Mouse (Mus musculus) embryonic facial prominence, embryonic 14.5 days (tissue): ENCODE data around the gene Mog. TPM values are rescaled to one million over a fixed set of nuclear protein-coding genes. Genes with fewer than 3 reads are reported as not detected.
"Not testable (repeated sequence)": the region's sequence is repeated elsewhere in the genome, so short reads cannot be mapped to it uniquely, and the experiment has no call there.

ENCODE experiments used
- ATAC-seq: fragments of 200-750 bp; cut with Nextera tagmentation; 2 replicates; pipeline ENCODE4 v1.8.0; 2017; ENCODE audit warnings: low read depth, moderate number of reproducible peaks, moderate TSS enrichment
- DNase-seq: peaks from one replicate; pipeline ENCODE4 v3.0.0-alpha.2; 2015; ENCODE audit warnings: low spot score
- H3K27ac ChIP-seq: fragments of 300-500 bp; sonication (generic); replicated peaks from 2 replicates; pipeline ENCODE4 v1.5.1; 2014; ENCODE audit warnings: low read depth, mild to moderate bottlenecking, low read length, moderate library complexity
- H3K27me3 ChIP-seq: fragments of 300-500 bp; sonication (generic); replicated peaks from 2 replicates; pipeline ENCODE4 v1.6.1; 2014; ENCODE audit warnings: low read length; ENCODE audit not compliant: control insufficient read depth, insufficient read depth
- H3K36me3 ChIP-seq: fragments of 300-500 bp; sonication (generic); 2 replicates; pipeline ENCODE4 v1.6.1; 2014; ENCODE audit warnings: low read length, mixed read lengths; ENCODE audit not compliant: control insufficient read depth, insufficient read depth
- H3K4me1 ChIP-seq: fragments of 300-500 bp; sonication (generic); 2 replicates; pipeline ENCODE4 v1.6.1; 2014; ENCODE audit warnings: antibody characterized with exemption, low read length; ENCODE audit not compliant: control insufficient read depth, insufficient read depth
- H3K4me2 ChIP-seq: fragments of 300-500 bp; sonication (generic); 2 replicates; pipeline ENCODE4 v1.6.1; 2014; ENCODE audit warnings: low read depth, mild to moderate bottlenecking, low read length, moderate library complexity, mixed read lengths
- H3K4me3 ChIP-seq: fragments of 300-500 bp; sonication (generic); 2 replicates; pipeline ENCODE4 v1.5.1; 2014; ENCODE audit warnings: low read depth, mild to moderate bottlenecking, low read length
- H3K9ac ChIP-seq: fragments of 300-500 bp; sonication (generic); 2 replicates; pipeline ENCODE4 v1.6.1; 2014; ENCODE audit warnings: low read depth, mild to moderate bottlenecking, low read length, moderate library complexity, mixed read lengths
- H3K9me3 ChIP-seq: fragments of 300-500 bp; sonication (generic); 2 replicates; pipeline ENCODE4 v1.6.1; 2016; ENCODE audit warnings: low read length; ENCODE audit not compliant: control insufficient read depth
- whole genome bisulfite sequencing: fragments of 180-500 bp; shearing (Covaris S2); extraction: QIAGEN DNeasy Blood & Tissue Kit; methylation state at CpG from one replicate; pipeline ENCODE4 v1.1.7; 2014; 5-methylcytosine and 5-hydroxymethylcytosine counted together
- polyA plus RNA-seq: library from polyadenylated mRNA; unstranded; fragments of >200 nt; fragmentation: Nextera tagmentation; extraction: Ambion mirVana; gene quantifications from 2 replicates; pipeline ENCODE4 v1.2.1, GENCODE M21; 2014

Mog gene
- polyA plus RNA-seq, 1 experiment from 2014 or later, result 0.22 TPM

- DNase-seq, result peak; percentile 98
- H3K4me1 ChIP-seq, result 0 out of 2 replicates have a peak, but pooled peaks cover 3% of the 10 kb centered on the region
- peak overlapping the region; percentile 60 for H3K4me2 ChIP-seq
- H3K27me3 ChIP-seq, result no peaks in the 10 kb centered on the region
- 0% methylated on average over 14 of the region's 14 CpGs for WGBS
- peak overlapping the region; percentile 53 for H3K9ac ChIP-seq
- no peaks in the 10 kb centered on the region for H3K9me3 ChIP-seq
- peak overlapping the region; percentile 98 for H3K27ac ChIP-seq
- no peaks in the 10 kb centered on the region for H3K36me3 ChIP-seq
- H3K4me3 ChIP-seq, result peak overlapping the region; percentile 42
- ATAC-seq, result peak; percentile 98
Measured at GRCm38 (mm10) chr17:37028683-37029120, 5.5 kb upstream of the Mog start.

- Histone ChIP-seq H3K27ac (peak overlapping the region; percentile 98), H3K4me3 (peak overlapping the region; percentile 42), H3K36me3 (no peaks in the 10 kb centered on the region), H3K4me2 (peak overlapping the region; percentile 60), H3K27me3 (no peaks in the 10 kb centered on the region), H3K9ac (peak overlapping the region; percentile 53), H3K9me3 (no peaks in the 10 kb centered on the region), H3K4me1 (0 out of 2 replicates have a peak, but pooled peaks cover 3% of the 10 kb centered on the region)
- WGBS, result 3% methylated on average over 10 of the region's 10 CpGs
- DNase-seq (peak; percentile 53), ATAC-seq (peak; percentile 34)
Measured at GRCm38 (mm10) chr17:37028212-37028611, 5.0 kb upstream of the Mog start.

DNA sequence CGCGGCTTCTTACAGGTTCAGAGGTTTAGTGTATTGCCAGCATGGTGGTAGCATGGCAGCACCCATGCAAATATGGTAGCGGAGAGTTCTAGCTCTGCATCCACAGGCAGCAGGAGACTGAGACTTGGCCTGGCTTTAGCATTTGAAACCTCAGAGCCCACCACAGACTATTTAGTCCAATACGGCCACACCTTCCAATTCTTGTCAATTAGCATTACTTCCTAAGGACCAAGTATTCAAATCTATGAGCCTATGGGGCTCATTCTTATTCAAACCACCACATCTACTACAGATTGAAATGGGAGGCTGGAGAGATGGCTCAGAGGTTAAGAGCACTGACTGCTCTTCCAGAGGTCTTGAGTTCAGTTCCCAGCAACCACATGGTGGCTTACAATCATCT is 4.3 kb upstream of the Mog start:
- no peak for DNase-seq
- Histone ChIP-seq H3K27ac (peak overlapping the region; percentile 98), H3K36me3 (no peaks in the 10 kb centered on the region), H3K4me2 (no peak overlapping the region), H3K9me3 (no peaks in the 10 kb centered on the region), H3K4me3 (no peak overlapping the region), H3K27me3 (no peaks in the 10 kb centered on the region), H3K4me1 (0 out of 2 replicates have a peak, but pooled peaks cover 3% of the 10 kb centered on the region), H3K9ac (no peak overlapping the region)
- ATAC-seq, result no peak
- WGBS, result 95% methylated on average over 4 of the region's 4 CpGs

DNA sequence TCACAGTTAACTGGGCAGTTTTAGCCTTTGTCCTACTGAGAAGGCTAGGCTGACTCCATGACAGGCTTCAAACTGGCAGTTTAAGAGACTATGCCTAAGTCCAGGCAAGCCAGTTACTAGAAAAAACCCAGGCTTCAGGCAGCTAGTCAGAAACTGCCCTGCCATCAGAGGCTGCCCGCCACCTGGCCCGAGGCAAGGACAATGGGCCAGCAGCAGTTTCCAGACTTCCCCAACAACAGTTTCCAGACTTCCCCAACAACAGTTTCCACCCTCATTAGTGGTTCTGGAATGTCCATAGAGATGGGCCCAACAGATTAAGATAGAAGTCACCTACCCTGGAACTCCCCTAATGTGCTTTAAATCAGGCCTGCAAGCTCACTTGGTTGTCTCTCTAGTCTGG is 3.2 kb upstream of the Mog start:
- Histone ChIP-seq H3K27me3 (no peaks in the 10 kb centered on the region), H3K4me1 (0 out of 2 replicates have a peak, but pooled peaks cover 3% of the 10 kb centered on the region), H3K9ac (no peak overlapping the region), H3K4me2 (no peak overlapping the region), H3K9me3 (no peaks in the 10 kb centered on the region), H3K4me3 (no peak overlapping the region), H3K27ac (no peak overlapping the region), H3K36me3 (no peaks in the 10 kb centered on the region)
- WGBS, result 83% methylated on average over 2 of the region's 2 CpGs
- ATAC-seq, result no peak
- DNase-seq, result no peak

- H3K4me1 ChIP-seq, H3K27me3 ChIP-seq, H3K4me3 ChIP-seq, DNase-seq, H3K4me2 ChIP-seq, H3K27ac ChIP-seq, ATAC-seq, H3K9ac ChIP-seq, H3K9me3 ChIP-seq, H3K36me3 ChIP-seq: not testable (repeated sequence)
- 89% methylated on average over 5 of the region's 5 CpGs for WGBS
Measured at GRCm38 (mm10) chr17:37019242-37019641, 4.0 kb downstream of the Mog start.

GRCm38 (mm10) chr17:37018328-37018727 is 4.9 kb downstream of the Mog start:
- H3K4me1 ChIP-seq, result no peaks in the 10 kb centered on the region
- no peak overlapping the region for H3K27ac ChIP-seq
- no peak overlapping the region for H3K9ac ChIP-seq
- H3K36me3 ChIP-seq, result no peaks in the 10 kb centered on the region
- H3K4me2 ChIP-seq, result no peak overlapping the region
- H3K9me3 ChIP-seq, result no peaks in the 10 kb centered on the region
- no peak for ATAC-seq
- no peak overlapping the region for H3K4me3 ChIP-seq
- DNase-seq, result no peak
- WGBS, result 87% methylated on average over 3 of the region's 3 CpGs
- no peaks in the 10 kb centered on the region for H3K27me3 ChIP-seq

DNA sequence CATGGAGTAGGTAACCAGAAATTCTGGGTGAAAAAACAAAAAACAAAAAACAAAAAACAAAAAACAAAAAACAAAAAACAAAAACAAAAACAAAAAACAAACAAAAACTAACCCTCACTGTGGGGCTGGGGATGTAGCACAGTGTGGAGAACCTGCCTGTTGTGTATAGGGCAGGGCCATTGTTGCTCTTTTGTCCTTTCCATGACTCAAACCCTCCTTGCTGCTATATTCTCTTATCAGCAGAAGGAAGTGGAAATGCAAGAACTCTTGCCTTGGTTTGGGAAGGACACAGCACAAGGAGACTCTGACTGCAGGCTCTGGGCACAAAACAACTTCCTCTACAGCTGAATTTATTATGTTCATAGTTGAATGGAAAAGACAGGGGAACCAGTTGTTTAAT is 6.9 kb downstream of the Mog start:
- H3K4me1 ChIP-seq, result no peaks in the 10 kb centered on the region
- H3K4me3 ChIP-seq, result no peak overlapping the region
- H3K4me2 ChIP-seq, result no peak overlapping the region
- no peak overlapping the region for H3K9ac ChIP-seq
- no peak overlapping the region for H3K27ac ChIP-seq
- ATAC-seq, result no peak
- H3K9me3 ChIP-seq, result no peaks in the 10 kb centered on the region
- H3K27me3 ChIP-seq, result no peaks in the 10 kb centered on the region
- H3K36me3 ChIP-seq, result no peaks in the 10 kb centered on the region
- no peak for DNase-seq

GRCm38 (mm10) chr17:37012141-37012540 is 11.1 kb downstream of the Mog start:
- no peak overlapping the region for H3K9ac ChIP-seq
- H3K9me3 ChIP-seq, result no peaks in the 10 kb centered on the region
- no peak overlapping the region for H3K4me3 ChIP-seq
- H3K27ac ChIP-seq, result no peak overlapping the region
- H3K27me3 ChIP-seq, result no peaks in the 10 kb centered on the region
- H3K4me2 ChIP-seq, result no peak overlapping the region
- 81% methylated on average over 5 of the region's 5 CpGs for WGBS
- ATAC-seq (no peak), DNase-seq (no peak)
- no peaks in the 10 kb centered on the region for H3K4me1 ChIP-seq
- H3K36me3 ChIP-seq, result peaks cover 39% of the 10 kb centered on the region

DNA sequence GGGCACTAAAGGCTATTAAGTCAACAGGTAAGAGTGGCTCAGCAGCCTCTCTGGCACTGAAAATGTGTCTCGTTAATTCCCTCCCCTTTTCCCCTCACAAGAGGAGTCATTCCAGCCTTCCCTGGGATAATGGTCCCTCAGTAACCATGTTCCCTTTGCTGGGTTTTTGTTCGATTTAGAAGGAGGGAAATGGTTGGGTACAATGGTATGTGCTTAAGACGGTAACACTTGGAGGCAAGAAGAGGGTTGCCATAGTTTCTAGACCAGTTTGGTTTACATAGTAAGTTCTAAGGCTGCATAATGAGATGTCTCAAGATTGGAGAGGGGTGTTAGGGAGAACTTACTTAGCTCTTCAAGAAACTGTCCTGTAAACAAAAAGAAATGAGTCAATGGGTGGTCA is 11.5 kb downstream of the Mog start:
- 85% methylated on average over 3 of the region's 3 CpGs for WGBS
- peaks cover 43% of the 10 kb centered on the region for H3K36me3 ChIP-seq
- ATAC-seq, result no peak

More for the DNA sequence above, 11.5 kb downstream of the Mog start:
- no peak overlapping the region for H3K27ac ChIP-seq
- H3K9me3 ChIP-seq, result no peaks in the 10 kb centered on the region
- no peak overlapping the region for H3K4me2 ChIP-seq
- DNase-seq, result no peak
- H3K4me1 ChIP-seq, result no peaks in the 10 kb centered on the region
- no peak overlapping the region for H3K4me3 ChIP-seq
- no peaks in the 10 kb centered on the region for H3K27me3 ChIP-seq
- H3K9ac ChIP-seq, result no peak overlapping the region
